Mouse (Mus musculus) neural tube, embryonic 13.5 days (tissue): ENCODE measurements at regions not wholly inside any gene's neighbourhood (a gene's known extent, or its start where the extent isn't known, plus 50 kb on each side); places are given as distances from the start of the nearest gene placed in this dataset.

Experiments used
- ATAC-seq: fragments of 200-750 bp; cut with Nextera tagmentation; 2 replicates; pipeline ENCODE4 v1.8.0; 2017; ENCODE audit warnings: low read depth, mild to moderate bottlenecking, moderate TSS enrichment, moderate library complexity
- H3K27ac ChIP-seq: fragments of 300-500 bp; sonication (generic); replicated peaks from 2 replicates; pipeline ENCODE4 v1.5.1; 2015; ENCODE audit warnings: moderate library complexity, mild to moderate bottlenecking, inconsistent platforms
- H3K27me3 ChIP-seq: fragments of 300-500 bp; sonication (generic); 2 replicates; pipeline ENCODE4 v1.6.1; 2015; ENCODE audit warnings: mild to moderate bottlenecking, inconsistent platforms
- H3K36me3 ChIP-seq: fragments of 300-500 bp; sonication (generic); 2 replicates; pipeline ENCODE4 v1.6.1; 2015; ENCODE audit warnings: mild to moderate bottlenecking, inconsistent platforms
- H3K4me1 ChIP-seq: fragments of 300-500 bp; sonication (generic); replicated peaks from 2 replicates; pipeline ENCODE4 v1.6.1; 2015; ENCODE audit warnings: inconsistent platforms
- H3K4me2 ChIP-seq: fragments of 300-500 bp; sonication (generic); 2 replicates; pipeline ENCODE4 v1.6.1; 2015; ENCODE audit warnings: inconsistent platforms, mild to moderate bottlenecking, moderate library complexity
- H3K4me3 ChIP-seq: fragments of 300-500 bp; sonication (generic); 2 replicates; pipeline ENCODE4 v1.5.1; 2015; ENCODE audit warnings: mild to moderate bottlenecking, inconsistent platforms
- H3K9ac ChIP-seq: fragments of 300-500 bp; sonication (generic); 2 replicates; pipeline ENCODE4 v1.6.1; 2015; ENCODE audit warnings: moderate library complexity, mild to moderate bottlenecking, inconsistent platforms
- H3K9me3 ChIP-seq: fragments of 300-500 bp; sonication (generic); 2 replicates; pipeline ENCODE4 v1.6.1; 2016; ENCODE audit warnings: inconsistent platforms
- WGBS: fragments of 180-500 bp; shearing (Covaris S2); methylation state at CpG from one replicate; pipeline ENCODE4 v1.1.7; 2015; 5-methylcytosine and 5-hydroxymethylcytosine counted together

GRCm38 (mm10) chr19:53476768-53477547 lies 52.0 kb upstream of the Dusp5 start:
- Histone ChIP-seq H3K9me3 (no peaks in the 10 kb centered on the region), H3K4me3 (no peak overlapping the region), H3K27me3 (no peaks in the 10 kb centered on the region), H3K36me3 (no peaks in the 10 kb centered on the region), H3K27ac (no peak overlapping the region), H3K9ac (no peak overlapping the region), H3K4me1 (no peaks in the 10 kb centered on the region), H3K4me2 (no peak overlapping the region)
- ATAC-seq: no peak
- WGBS: 80% methylated on average over 14 of the region's 14 CpGs

DNA sequence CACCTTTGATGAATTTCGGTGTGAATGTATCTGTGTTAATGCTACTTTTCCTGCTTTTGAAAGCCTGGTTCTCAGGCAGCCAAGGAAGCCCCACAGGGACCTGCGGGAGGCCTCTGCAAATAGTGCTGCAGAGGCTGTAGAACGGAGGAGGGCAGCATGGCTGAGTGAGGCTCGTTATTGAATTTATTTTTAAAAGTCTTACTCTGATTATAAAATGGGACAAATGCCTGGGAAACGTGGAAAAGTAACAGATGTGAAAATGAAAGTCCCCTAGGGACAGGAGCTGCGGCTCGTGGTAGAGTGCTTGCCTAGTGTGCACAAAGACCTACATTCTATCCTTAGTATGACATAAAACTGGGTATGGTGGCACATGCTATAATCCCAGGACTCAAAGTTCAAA lies 59.7 kb upstream of the Dusp5 start:
- H3K9ac ChIP-seq: no peak overlapping the region
- H3K9me3 ChIP-seq: peaks cover 10% of the 10 kb centered on the region
- H3K36me3 ChIP-seq: no peaks in the 10 kb centered on the region
- no peaks in the 10 kb centered on the region for H3K27me3 ChIP-seq
- H3K4me1 ChIP-seq: no peaks in the 10 kb centered on the region
- WGBS: 50% methylated on average over 7 of the region's 7 CpGs
- no peak overlapping the region for H3K4me2 ChIP-seq
- H3K27ac ChIP-seq: no peak overlapping the region
- no peak overlapping the region for H3K4me3 ChIP-seq
- no peak for ATAC-seq

DNA sequence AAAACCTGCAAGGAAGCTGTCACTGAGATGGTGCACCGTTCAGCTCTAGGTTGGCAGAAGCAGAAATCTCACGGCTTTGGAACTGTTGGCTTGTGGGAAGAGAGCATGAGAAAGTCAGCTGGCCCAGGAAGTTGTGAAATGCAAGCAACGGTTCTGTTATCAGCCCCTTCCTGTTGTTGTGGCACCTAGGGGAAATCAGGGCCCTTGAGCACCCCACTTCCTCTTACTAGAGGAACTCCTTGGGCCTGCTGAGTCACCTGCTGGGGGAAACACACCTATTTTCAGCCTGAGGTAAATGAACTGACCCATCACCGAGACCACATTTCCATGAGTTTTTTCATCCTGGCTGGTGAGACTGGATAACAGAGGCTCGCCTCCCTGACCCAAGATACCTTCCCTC lies 64.2 kb upstream of the Dusp5 start:
- Histone ChIP-seq H3K27ac (no peak overlapping the region), H3K9ac (no peak overlapping the region), H3K4me3 (no peak overlapping the region), H3K4me2 (no peak overlapping the region), H3K36me3 (no peaks in the 10 kb centered on the region), H3K4me1 (peaks cover 10% of the 10 kb centered on the region; the same call in 1 of the 2 replicates), H3K9me3 (peaks cover 10% of the 10 kb centered on the region), H3K27me3 (0 out of 2 replicates have a peak, but pooled peaks cover 4% of the 10 kb centered on the region)
- ATAC-seq: no peak
- 85% methylated on average over 5 of the region's 5 CpGs for WGBS

GRCm38 (mm10) chr19:53464135-53464534 lies 64.8 kb upstream of the Dusp5 start:
- H3K4me3 ChIP-seq: no peak overlapping the region
- H3K4me2 ChIP-seq: no peak overlapping the region
- H3K27me3 ChIP-seq: peaks cover 4% of the 10 kb centered on the region; the same call in 1 of the 2 replicates
- H3K9me3 ChIP-seq: peaks cover 10% of the 10 kb centered on the region
- no peak overlapping the region for H3K9ac ChIP-seq
- no peaks in the 10 kb centered on the region for H3K36me3 ChIP-seq
- no peak overlapping the region for H3K27ac ChIP-seq
- no peak for ATAC-seq
- 68% methylated on average over 3 of the region's 3 CpGs for WGBS
- H3K4me1 ChIP-seq: peaks cover 16% of the 10 kb centered on the region

- Histone ChIP-seq H3K9ac (no peak overlapping the region), H3K27ac (no peak overlapping the region), H3K4me1 (peaks cover 22% of the 10 kb centered on the region), H3K9me3 (0 out of 2 replicates have a peak, but pooled peaks cover 5% of the 10 kb centered on the region), H3K4me3 (no peak overlapping the region), H3K27me3 (peaks cover 18% of the 10 kb centered on the region; the same call in 1 of the 2 replicates), H3K36me3 (no peaks in the 10 kb centered on the region), H3K4me2 (no peak overlapping the region)
- WGBS: 67% methylated on average over 17 of the region's 17 CpGs
- ATAC-seq: no peak
Measured at GRCm38 (mm10) chr19:53461025-53462015, 67.6 kb upstream of the Dusp5 start.

DNA sequence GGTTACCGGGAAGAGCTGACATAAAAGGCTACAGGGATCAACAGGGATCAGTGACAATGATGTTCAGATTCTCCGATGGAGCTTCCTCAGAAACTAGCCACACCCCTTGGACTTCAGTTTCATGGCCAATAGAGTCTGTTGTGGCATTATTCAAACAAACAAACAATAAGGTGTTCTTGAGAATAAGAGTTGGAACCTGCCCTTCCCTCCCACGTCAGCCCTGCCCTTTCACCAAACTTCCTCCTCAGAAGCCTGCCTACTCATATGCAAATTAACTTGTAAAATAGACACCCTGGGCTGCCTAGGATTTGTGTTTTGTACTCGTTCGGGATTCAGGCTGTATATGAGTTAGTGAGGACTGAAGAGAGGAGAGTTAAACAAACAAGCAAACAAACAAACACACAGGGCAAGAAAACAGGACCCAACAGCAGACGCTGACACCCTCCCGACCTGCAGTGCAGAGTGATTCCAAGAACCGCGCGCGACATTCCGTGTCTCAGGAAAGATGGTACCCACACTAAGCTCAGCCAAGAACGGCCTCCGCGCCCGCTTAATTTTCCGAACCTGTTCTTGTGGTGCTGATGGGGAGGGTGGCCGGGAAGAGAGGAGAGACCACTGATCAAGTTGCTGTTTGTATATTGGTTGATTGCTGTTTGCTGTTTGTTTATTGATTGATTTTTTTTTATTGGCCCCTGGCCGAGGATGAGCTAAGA lies 68.4 kb upstream of the Dusp5 start:
- Histone ChIP-seq H3K9ac (no peak overlapping the region), H3K27me3 (peaks cover 18% of the 10 kb centered on the region; the same call in 1 of the 2 replicates), H3K4me2 (peak overlapping the region; percentile 38), H3K4me3 (no peak overlapping the region), H3K27ac (no peak overlapping the region), H3K36me3 (no peaks in the 10 kb centered on the region), H3K4me1 (peaks cover 22% of the 10 kb centered on the region), H3K9me3 (no peaks in the 10 kb centered on the region)
- no peak for ATAC-seq
- 5% methylated on average over 19 of the region's 19 CpGs for WGBS

DNA sequence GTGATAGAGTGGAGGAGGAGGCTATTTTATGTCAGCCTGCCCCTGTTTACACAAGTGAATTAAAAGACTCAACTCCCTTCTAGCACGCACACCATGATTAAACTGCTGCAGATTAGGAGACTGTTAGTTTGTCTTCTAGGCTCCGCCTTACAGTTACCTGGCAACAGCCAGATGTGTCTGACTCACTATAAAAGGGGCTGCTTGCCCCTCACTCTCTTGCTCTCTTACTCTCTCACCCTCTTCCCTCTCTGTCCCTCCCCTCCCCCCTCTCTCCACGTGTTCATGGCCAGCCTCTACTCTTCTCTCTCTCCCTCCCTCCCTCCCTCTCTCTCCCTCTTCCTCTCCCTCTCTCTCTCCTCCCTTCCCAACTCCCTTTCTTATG lies 69.0 kb upstream of the Smndc1 start:
- 22% methylated on average over 3 of the region's 3 CpGs for WGBS
- peaks cover 18% of the 10 kb centered on the region; the same call in 1 of the 2 replicates for H3K27me3 ChIP-seq
- no peak overlapping the region for H3K4me3 ChIP-seq
- peaks cover 22% of the 10 kb centered on the region for H3K4me1 ChIP-seq
- H3K36me3 ChIP-seq: no peaks in the 10 kb centered on the region
- no peak overlapping the region for H3K9ac ChIP-seq
- no peak overlapping the region for H3K4me2 ChIP-seq
- no peaks in the 10 kb centered on the region for H3K9me3 ChIP-seq
- ATAC-seq: no peak
- H3K27ac ChIP-seq: no peak overlapping the region

GRCm38 (mm10) chr19:53458770-53459406 lies 68.5 kb upstream of the Smndc1 start:
- 56% methylated on average over 10 of the region's 10 CpGs for WGBS
- H3K4me2 ChIP-seq: no peak overlapping the region
- no peak overlapping the region for H3K9ac ChIP-seq
- peak; percentile 37; the same call in 1 of the 2 replicates for ATAC-seq
- H3K4me1 ChIP-seq: peaks cover 27% of the 10 kb centered on the region
- no peak overlapping the region for H3K4me3 ChIP-seq
- peaks cover 18% of the 10 kb centered on the region; the same call in 1 of the 2 replicates for H3K27me3 ChIP-seq
- H3K9me3 ChIP-seq: no peaks in the 10 kb centered on the region
- no peaks in the 10 kb centered on the region for H3K36me3 ChIP-seq
- H3K27ac ChIP-seq: no peak overlapping the region

GRCm38 (mm10) chr19:53456681-53457080 lies 66.3 kb upstream of the Smndc1 start:
- Histone ChIP-seq H3K4me1 (peaks cover 37% of the 10 kb centered on the region), H3K27me3 (peaks cover 18% of the 10 kb centered on the region; the same call in 1 of the 2 replicates), H3K27ac (no peak overlapping the region), H3K36me3 (no peaks in the 10 kb centered on the region), H3K4me2 (no peak overlapping the region), H3K4me3 (no peak overlapping the region), H3K9ac (no peak overlapping the region), H3K9me3 (no peaks in the 10 kb centered on the region)
- 85% methylated on average over 5 of the region's 5 CpGs for WGBS
- ATAC-seq: no peak

DNA sequence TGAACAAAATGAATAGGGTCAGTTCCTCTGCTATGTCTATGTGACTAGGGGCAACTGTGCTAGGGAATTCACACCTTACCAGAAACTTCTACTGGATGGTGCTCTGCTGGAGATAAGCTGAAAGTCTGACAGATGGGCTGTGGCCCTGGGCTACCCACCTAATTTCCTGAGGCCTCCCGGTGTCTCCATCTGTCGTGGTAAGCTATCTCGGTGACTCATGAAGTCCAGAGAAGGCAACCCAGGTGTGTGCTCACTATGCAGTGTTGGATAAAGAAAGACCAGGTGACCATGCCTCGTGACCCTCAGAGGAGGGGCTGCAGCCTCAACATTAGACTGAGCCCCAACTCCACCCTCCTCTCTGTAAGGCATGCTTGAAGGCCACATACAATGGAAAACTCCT lies 64.2 kb upstream of the Smndc1 start:
- H3K9ac ChIP-seq: no peak overlapping the region
- WGBS: 88% methylated on average over 4 of the region's 4 CpGs
- H3K27ac ChIP-seq: no peak overlapping the region
- H3K9me3 ChIP-seq: no peaks in the 10 kb centered on the region
- peaks cover 14% of the 10 kb centered on the region; the same call in 1 of the 2 replicates for H3K27me3 ChIP-seq
- ATAC-seq: no peak
- no peaks in the 10 kb centered on the region for H3K36me3 ChIP-seq
- H3K4me2 ChIP-seq: no peak overlapping the region
- H3K4me3 ChIP-seq: no peak overlapping the region
- H3K4me1 ChIP-seq: peaks cover 37% of the 10 kb centered on the region

DNA sequence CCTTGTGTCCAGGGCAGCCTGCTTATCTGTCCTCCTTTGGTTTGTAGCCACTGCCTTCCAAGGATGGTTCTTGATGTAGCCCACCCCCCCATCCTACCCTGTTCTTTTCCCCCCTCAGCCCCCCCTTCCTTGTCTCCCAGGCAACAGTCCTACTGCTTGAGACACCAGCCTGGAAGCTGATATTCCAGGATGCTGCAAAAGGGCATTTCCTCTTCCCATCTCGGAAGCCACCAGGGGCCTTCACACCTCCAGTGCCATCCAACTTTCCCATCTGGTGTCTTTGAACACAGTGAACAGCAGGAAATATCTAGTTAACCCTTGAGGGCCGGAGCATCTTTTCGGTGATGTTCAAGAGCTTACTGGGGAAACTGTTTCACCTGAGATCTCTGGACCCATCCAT lies 63.7 kb upstream of the Smndc1 start:
- WGBS: 67% methylated on average over 3 of the region's 3 CpGs
- Histone ChIP-seq H3K27ac (no peak overlapping the region), H3K27me3 (peaks cover 13% of the 10 kb centered on the region; the same call in 1 of the 2 replicates), H3K4me1 (peaks cover 32% of the 10 kb centered on the region), H3K4me3 (no peak overlapping the region), H3K36me3 (no peaks in the 10 kb centered on the region), H3K9me3 (no peaks in the 10 kb centered on the region), H3K4me2 (no peak overlapping the region), H3K9ac (no peak overlapping the region)
- peak; percentile 45; the same call in 1 of the 2 replicates for ATAC-seq
